Mouse (Mus musculus) C2C12 (cell line): ENCODE results near the gene Eef2.

Experiments used
- CTCF ChIP-seq: IDR thresholded peaks from one replicate; pipeline ENCODE4 v1.5.1; 2011; ENCODE audit not compliant: control insufficient read depth, insufficient read depth, insufficient read length
- FOSL1 ChIP-seq: IDR thresholded peaks from one replicate; pipeline ENCODE4 v1.8.0; 2011; ENCODE audit warnings: mild to moderate bottlenecking, low read length; ENCODE audit not compliant: poor library complexity, insufficient read depth, severe bottlenecking
- MAX ChIP-seq: IDR thresholded peaks from one replicate; pipeline ENCODE4 v1.6.1; 2011; ENCODE audit warnings: mild to moderate bottlenecking, control low read depth
- MYOG ChIP-seq: IDR thresholded peaks from one replicate; pipeline ENCODE4 v1.6.1; 2011; ENCODE audit not compliant: control insufficient read depth, insufficient read length; ENCODE audit errors: extremely low read depth
- USF1 ChIP-seq: IDR thresholded peaks from one replicate; pipeline ENCODE4 v1.6.1; 2011; ENCODE audit warnings: low read depth, mild to moderate bottlenecking, control low read depth, moderate library complexity

- TF ChIP-seq CTCF: no peak
- TF ChIP-seq USF1: no peak
- no peak for TF ChIP-seq MAX
- TF ChIP-seq FOSL1: no peak
- TF ChIP-seq MYOG: no peak
Observed at GRCm38 (mm10) chr10:81152609-81153008, 23.8 kb upstream of the Eef2 start.
